Mouse (Mus musculus): ENCODE data around the gene Gpatch2l. TPM values are rescaled to one million over a fixed set of nuclear protein-coding genes. Genes with fewer than 3 reads are reported as not detected.

The Gpatch2l gene
- 32.4 TPM for polyA plus RNA-seq (2017; shearing (Covaris generic))

DNA sequence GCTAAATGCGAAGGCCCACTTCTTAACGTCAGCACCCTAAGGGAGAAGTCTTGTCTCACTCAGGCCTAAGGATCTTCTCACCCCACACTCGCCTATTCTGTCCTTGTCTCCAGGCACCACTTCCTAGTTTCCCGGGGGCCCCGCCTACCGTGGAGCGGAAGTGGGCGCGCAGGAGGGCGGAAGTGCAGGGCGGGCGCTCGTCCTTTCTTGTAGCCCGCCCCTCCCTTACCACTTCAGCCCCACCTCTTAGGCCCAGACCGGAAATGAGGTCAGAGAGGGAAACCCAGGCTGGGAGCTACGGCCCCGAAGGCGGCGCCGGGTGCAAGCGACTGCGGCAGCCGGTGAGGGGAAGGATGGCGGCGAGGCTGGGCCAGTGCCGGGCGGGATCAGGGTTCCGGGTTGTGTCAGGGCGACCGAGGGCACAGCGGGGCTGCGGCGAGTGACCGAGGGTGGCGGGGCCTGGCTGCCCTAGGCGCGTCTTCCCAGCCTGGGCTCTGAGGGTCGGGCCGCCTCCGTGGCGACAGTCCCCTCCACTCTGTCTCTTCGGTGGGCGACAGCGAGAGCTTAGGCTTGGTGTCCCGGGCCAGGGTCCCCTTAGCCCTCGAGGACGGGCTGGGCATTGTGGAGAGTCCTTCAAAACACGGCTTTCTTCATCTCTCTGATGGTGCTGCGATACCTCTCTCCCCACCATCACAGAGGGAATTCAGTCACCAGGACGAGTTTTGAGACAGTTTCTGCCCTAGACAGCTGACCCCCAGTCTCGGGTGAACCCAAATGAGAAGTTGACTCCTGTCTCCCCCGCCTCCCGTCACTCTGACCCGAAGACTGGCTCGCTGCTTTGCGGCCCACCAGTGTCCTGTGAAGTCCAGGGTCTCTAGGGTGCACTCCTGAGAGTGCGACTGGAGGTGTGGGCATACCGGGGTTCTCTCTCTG, at the start of gene Gpatch2l:
TSS of gene Gpatch2l (plus strand) at position 255 of the 933 bp plus-strand sequence.

Other genes with a start within 250 kb of the Gpatch2l start
- gene Tgfb3, start 162.8 kb upstream of the Gpatch2l start, polyA plus RNA-seq (2017; shearing (Covaris generic)): 0.51 TPM
- 2.2 TPM for gene Ift43, start 159.3 kb upstream of the Gpatch2l start, polyA plus RNA-seq (2017; shearing (Covaris generic))
- gene Esrrb, start 119.3 kb downstream of the Gpatch2l start, polyA plus RNA-seq (2017; shearing (Covaris generic)): not detected

All from CD4-positive, CD25-positive, alpha-beta regulatory T cell (primary cell).